Mouse (Mus musculus) spleen, postnatal 36 days (tissue): ENCODE data around the gene Pdgfd.
"Not testable (repeated sequence)": the region's sequence is repeated elsewhere in the genome, so short reads cannot be mapped to it uniquely, and the experiment has no call there.

Source experiments
- DNase-seq, 2 experiments: peaks; one replicate each; pipeline ENCODE4 v3.0.0; 2022; ENCODE audit warnings: low spot score in 2 of 2, mixed read lengths in 1 of 2

The Pdgfd gene

DNA sequence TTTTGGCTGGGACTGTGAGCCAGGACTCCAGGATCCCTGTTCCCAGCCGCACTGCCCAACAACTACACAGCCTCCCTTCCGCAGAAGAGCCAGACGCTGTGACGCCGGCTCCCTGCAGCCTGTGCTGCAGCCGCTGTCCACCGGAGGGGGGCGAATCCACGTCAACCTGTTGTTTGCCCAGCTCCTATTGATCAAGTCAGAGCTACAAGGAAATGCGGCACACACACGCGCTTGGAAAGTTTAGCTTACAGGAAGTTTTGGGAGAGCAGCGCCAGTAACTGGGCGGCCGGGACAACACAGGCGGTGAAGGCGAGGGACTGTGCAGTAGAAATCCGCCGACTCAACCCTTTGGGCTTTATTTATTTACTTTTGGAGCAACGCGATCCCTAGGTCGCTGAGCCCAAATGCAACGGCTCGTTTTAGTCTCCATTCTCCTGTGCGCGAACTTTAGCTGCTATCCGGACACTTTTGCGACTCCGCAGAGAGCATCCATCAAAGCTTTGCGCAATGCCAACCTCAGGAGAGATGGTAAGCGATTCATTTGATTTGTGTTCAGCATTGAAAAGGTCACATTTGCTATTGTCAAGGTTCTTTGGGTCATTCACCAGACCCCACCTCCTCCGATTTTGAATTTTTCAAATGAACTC lies at the start of gene Pdgfd:
Gene Pdgfd (plus strand): TSS at position 194 of the 647 bp plus-strand sequence.
- peak in 1 of 2 experiments; percentile 1 for DNase-seq

DNA sequence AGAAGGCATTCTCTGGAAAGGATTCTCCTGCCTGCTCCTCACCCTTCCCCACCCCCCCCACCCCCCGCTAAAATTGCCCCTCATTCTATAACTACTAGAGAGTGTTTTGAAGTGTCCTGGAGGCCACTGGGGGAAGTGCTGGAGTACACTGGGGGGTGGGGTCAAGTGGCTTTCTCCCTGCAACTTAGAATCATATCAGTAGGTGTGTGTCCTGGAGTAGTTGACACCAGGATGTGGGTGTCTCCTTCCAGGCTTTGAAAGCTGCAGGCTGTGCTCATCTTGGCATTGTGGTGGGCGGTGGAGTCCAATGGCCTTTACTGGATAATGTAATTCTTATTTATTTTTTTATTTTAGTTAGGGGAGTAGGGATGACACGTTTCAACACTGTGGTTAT lies 651 bp downstream of the Pdgfd start:
- no peak for DNase-seq

DNA sequence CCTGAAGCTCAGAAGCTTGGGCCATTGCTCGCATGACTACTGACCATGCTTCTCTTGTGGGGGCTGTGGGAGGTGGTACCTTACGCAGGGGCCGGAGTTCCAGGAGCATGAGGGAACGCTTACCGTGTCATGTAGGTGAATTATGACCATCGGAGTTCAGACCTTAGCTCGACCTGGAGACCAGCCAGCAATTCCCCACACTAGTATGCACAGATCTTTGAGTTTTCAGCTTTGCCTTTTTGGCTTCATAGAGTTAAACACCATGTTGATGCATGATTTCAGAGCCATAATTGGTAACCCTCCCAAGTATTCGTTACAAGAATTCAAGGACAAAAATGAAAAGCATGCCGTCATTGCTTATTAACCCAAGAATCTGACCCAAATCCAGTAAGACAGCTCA lies 2.6 kb downstream of the Pdgfd start:
- DNase-seq = no peak

DNA sequence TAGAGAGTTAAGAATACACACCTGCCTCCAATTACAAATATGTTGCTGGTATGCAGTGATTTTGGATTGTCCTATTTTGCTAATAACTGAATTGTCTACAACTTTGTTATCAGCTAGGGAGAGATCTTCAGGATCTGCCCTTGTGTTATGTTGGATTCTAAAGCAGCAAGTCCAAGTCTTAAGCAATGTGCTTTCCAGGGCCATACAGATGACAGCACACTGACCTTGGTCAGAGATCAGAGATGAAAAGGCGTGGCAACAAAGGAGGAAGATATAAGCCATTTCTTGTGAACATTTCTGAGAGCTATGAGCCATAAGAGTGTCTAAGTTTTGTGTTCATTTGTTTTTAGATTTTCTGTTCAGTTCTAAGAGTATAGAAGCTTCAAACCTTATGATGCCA lies 4.9 kb downstream of the Pdgfd start:
- no peak for DNase-seq

DNA sequence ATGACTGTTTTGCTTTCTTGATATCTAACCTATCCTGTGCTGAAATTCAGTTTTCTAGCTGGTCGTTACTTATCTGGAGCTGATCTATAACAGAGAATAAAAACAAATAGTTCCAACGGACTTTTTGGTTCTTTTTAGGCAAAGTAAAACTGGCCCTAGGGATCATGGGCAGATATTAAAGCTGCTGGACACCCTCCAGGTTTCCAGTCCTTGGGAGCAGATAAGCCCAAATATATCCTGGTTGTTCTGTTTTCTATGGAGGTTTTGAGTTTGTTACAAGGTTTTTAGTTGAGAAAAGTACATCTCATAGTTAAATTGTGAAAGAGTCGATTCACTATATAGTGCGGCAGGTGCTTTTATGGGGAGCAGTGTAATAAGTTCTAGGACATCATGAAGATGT lies 7.3 kb downstream of the Pdgfd start:
- no peak for DNase-seq

DNA sequence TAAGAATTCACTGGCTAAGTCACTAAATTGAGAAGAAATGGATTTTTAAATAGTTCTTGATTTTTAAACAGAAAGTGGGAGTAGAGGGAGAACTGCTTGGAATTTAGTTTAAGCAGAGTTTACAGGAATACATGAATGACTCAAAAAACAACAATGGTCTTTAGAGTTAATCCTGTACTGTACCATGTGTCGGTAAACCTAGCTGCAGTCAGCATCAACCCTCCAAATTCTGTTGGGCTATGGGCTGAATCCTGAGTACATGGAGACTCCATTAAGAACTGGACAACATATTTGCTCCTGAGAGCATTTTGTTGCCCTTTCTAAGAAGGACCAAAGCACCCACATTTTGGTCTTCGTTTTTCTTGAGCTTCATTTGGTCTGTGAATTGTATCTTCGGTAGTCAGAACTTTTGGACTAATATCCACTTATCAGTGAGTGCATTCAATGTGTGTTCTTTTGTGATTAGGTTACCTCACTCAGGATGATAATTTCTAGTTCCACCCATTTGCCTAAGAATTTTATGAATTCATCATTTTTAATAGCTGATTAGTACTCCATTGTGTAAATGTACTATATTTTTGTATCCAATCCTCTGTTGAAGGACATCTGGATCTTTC lies 14.0 kb downstream of the Pdgfd start:
- no peak for DNase-seq

DNA sequence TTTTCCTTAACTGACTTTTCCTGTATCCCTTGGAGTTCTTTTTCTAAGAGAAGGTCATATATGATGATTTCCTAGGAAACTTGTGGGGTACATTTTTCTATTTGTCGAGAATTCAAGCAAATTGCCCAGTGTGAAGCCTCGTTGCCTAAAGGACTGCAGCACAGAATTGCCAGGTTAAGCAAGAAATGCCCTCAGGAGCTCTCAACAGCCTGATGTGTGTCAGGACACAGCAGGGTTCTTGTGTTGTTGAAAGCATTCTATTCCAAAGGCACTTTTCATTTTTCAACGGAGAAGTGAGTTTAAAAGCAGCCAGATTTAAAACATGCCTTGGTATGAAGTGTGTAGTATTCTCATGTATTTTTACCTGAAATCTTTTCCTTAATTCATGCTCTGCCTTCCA lies 19.6 kb downstream of the Pdgfd start:
- no peak for DNase-seq

DNA sequence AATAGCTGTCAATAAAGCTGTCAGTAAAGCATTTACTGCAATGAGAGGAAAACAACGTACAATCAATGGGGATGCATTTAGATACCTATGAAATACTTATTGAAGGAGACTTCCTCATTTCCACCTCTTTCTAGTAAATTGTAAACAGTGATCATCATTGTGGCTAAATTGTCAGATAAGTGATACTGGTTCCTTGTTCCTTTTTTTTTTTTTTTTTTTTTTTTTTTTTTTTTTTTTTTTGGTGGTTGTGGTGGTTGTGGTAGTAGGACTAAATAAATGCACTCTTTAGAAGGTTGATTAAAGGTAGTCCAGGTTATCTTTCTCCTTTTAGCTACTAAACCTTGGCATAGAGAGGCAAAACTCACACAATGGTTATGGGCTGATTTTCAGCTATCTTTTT lies 25.0 kb downstream of the Pdgfd start:
- no peak for DNase-seq

DNA sequence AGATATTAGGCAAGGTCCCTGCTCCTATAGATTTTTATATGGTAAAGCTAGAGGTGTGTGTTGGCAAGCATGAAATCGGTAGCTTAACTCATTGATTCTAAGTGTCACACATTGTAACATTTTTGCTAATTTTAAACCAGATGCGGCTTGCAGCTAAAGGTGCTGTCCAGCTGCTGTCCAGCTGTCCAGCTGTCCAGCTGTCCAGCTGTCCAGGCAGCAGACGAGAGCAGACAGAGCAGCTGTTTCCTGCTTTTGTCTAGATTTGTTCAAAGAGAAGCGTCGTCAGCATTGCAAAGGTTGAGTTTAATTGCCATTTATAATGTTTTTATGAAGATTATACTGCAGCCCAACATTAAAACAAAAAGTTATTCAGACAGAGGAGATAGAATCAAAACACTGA lies 44.5 kb downstream of the Pdgfd start:
- DNase-seq = no peak

DNA sequence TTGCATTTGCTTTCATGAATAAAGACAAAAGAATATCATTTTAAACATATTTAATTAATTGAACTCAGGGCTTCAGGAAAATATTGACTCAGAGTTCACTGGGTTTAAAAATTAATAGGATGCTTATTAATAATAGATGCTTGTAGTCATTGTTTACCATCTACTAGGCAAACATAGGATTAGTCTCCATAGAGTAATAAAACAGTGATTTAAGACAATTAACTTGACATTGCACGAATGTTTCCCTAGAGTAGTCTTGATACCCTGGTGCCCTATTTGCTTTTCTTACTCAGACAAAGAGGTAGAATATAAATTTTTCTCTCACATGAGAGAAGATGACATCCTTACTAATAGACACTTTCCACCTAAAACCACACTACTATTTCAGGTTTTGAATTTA lies 49.1 kb downstream of the Pdgfd start:
- DNase-seq = no peak

DNA sequence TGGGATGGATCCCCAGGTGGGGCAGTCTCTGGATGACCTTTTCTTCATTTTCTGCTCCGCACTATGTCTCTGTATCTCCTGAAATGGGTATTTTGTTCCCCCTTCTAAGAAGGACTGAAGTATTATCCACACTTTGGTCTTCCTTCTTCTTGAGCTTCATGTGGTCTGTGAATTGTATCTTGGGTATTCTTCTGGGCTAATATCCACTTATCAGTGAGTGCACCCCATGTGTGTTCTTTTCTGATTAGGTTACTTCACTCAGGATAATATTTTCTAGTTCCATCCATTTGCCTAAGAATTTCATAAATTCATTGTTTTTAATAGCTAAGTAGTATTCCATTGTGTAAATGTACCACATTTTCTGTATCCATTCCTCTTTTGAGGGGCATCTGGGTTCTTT lies 67.6 kb downstream of the Pdgfd start:
- not testable (repeated sequence) for DNase-seq

DNA sequence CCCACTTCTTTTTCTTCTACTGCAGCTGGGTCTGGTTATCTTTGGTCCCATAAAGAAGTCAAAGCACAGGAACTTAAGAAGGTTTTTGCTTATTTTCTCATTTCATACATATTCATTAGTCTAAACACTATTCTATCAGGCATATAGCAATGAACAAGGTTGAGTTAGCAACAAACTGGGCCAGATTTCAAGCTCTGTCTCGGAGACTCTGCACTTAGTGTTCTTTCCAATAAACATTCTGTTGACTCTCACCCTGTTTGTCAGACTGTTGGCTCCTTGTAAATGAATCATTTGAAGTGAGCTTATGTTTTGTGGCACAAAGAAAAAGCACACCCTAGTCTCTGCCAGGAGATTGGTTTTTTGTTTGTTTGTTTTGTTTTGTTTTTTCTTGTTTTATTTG lies 81.9 kb downstream of the Pdgfd start:
- DNase-seq = no peak

DNA sequence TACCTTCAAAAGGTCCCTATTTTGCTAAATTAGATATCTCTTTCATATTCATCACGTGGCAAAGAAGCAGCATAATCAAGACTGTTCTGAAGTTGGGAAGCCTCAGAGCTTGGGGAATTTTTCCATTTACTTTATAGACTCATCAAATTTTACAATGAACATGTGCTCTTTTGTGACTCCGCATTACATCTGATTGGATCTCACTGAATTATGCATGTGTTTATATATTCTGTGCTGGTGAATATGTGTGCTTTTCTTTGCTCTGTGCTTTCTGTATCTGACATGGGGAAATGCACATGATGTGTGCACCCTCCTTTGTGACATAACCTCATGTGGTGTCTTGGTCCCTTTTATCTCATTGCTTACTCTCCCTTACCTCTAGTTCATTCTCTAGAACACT lies 83.6 kb downstream of the Pdgfd start:
- DNase-seq = no peak

DNA sequence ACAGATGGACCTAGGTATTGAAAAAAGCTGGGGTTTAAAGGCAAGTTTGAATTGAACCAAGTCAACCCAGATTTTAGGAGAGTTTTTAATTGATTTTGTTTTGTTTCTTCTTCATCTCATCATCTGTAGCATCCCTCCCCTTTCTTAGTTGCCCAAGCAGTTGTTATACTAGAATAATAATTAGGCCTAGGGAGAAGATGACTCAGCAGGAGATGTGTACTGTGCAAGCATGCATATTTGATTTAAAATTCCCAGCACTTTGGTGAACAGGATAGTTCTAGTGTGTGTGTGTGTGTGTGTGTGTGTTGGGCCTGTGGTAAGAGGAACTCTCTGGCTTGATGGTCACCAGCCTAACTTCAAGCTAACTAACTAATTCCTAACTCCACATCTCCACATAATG lies 88.7 kb downstream of the Pdgfd start:
- no peak for DNase-seq

DNA sequence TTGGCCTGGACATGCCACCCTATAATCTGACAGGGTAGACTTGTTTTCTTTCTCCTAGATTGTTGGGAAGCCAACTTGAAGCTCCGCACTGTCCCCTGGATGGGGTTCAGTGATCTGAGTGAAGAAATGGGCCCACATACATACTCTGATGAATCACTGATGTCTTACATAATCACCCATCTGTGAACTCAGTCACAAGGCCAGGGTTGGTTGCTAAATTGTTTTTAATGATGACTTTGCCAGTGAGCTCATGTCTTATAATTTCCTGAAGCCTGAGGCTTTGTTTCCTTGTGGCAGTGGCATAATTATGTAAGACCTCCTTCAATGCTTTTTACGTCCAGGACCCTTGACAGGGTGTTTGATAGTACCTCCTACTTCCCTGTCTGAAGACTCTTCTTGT lies 96.4 kb downstream of the Pdgfd start:
- no peak for DNase-seq

DNA sequence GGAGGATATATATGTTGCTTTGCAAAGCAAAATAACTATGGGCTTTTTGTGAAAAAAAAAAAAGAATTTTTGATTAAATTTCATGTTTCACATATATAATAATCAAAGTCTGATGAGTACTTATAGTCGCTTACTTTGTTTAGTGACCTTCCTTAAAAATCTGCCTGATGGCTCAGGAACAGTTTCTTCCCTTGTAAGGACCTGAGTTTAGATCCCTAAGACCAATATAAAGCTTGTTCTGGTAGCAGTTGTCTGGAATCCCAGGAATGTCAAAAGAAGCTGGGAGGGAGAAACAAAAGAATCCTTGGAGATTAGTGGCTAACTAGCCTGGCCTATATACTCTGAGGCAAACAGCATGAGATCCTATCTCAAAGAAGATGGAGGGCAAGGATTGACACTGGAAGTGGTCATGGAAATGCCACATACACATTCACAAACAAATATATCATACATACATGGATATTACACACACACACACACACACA lies 101.5 kb downstream of the Pdgfd start, which contains the start of gene Ddi1:
Gene Ddi1 (minus strand): TSS at position 51 of the 485 bp plus-strand sequence.
- DNase-seq = no peak

DNA sequence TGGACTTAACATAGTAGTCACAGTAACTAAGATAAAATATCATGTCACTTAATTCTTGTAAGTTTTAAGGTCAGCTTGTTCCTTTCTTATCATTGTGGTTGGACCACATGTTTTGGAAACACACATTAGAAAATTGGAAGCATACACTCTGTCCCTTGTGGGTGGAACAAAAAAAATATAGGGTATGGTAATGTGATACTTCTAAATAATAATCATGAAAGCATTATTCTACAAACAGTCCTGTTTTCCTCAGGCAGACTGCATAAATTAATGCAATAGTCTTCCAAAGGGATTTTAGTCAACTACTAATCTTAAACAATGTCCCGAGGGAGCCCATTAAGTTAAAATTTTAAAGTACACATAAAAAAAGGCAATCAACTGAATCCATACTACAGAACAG lies 108.0 kb downstream of the Pdgfd start:
- DNase-seq = no peak

DNA sequence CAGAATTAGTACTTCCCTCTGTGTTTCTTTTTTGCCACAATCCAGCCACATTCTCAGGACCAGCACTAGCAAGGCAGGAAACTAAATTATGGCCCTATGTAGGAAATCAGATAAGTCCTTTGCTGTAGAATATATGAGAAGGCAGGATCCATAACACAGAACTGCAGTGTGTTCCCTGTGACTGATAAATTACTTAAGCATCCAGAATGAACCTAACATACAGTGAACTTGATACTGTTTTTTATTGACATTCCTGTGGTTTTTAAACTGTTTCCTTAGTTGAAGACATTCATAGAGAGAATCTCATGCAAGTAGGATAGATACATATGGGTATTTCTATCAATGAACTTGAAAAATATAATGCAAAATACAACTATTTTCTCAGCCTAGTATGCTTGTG lies 109.1 kb downstream of the Pdgfd start:
- DNase-seq = no peak

DNA sequence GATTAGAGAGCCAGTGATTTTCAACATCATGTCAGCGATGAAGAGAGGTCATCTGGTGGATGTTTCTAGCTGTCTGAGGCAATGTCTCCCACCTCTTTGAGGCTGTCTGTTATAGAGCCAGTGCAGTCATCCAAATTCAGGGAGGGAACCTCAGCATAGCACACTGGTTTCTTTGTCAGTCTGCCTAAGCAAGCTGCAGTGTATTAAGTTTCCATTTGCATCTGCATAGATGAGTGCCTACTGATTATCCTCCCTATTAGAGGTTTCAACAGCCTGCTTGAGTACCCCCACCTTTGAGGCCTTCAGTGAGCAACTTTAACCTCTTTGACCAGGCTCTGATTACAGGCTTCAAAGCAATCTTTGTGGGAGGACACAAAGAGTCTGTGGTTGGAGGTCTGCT lies 118.4 kb downstream of the Pdgfd start:
- no peak for DNase-seq

DNA sequence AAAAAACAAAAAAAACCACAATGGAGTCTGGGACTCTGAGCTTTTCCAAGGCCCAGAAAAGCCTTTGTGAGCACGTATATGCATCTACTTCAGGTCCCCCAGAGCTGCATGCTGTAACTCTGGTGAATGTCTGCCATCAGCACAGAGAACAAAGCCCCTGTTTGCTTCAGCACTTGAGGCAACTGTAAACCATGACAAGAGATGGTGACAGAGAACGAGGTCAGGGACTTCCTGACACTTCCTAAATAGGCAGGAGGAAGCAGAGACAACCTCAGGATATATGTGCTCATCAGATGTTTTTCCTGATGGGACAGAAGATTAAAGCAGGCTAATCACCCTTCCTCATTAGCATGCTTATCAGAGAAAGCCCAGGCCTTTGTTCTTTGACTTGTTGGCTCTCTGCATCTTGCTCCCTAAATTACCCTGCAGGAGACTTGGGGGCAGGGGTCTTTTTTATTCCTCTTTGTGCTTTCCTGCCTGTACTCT lies 120.9 kb downstream of the Pdgfd start:
- DNase-seq = no peak

DNA sequence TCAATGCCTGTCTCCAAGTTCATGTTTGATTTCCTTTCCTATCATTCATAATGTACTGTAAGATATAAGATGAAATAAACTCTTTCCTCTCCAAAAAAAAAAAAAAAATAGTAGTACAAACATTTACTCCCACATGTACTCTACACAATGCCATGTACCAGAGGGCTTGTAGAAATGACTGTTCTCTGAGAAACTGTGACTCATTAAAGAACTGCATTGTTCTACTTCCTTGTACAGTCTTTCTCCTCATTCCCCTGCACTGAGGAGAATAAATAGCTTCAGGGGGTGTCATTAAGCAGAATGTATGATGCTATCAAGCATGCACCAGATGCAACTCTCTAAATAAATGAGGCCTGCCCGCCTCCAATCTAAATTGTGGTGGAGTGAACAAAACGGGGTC lies 130.2 kb downstream of the Pdgfd start:
- DNase-seq = no peak

DNA sequence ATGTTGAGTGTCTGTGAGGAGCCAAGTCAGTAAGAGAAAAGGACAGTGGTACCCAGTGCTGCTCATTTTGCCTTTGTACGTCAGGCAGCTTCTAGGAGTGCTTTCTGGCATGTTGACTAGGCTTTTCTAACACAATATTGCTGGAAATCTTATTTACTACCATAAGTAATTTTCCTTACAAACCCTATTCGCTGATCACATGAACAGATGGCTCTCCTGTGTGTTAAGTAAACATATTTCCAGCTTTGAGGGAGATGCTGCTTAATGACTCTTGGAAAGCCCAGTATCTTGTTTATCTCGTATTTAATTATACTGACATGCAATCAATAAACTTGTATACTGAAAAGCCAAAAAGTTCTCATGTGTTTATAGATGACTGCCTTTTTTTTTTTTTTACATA lies 133.7 kb downstream of the Pdgfd start:
- no peak for DNase-seq

DNA sequence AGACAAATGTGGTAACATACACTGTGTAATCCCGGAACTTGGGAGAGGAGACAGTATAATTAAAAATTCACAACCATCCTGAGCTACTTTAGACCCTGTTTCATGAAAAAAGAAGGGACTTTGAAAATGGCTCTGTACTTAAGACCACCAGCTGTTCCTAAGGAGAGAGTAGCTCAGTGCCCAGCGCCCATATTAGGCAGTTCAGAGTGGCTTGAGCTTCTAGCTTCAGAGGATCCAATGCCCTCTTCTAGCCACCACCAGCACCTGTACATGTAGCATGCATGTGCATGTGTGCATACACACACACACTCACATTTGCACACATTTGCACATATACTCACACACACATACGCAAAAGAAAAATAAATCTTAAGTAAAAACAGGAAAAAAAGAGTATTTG lies 136.2 kb downstream of the Pdgfd start:
- DNase-seq = no peak

DNA sequence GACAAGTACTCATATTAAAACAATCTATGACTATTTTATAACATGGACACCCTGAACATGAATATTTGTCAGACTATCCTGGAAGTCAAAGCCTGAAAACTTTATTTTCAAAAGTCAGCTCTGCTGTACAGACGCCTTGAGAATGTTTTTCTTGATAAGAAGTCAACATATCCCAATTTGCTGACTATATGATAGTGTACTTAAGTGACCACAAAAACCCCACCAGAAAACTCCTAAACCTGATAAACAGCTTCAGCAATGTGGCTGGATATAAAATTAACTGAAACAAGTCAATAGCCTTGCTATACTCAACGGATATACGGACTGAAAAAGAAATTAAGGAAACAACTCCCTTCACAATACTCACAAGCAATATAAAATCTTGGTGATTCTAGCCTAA lies 137.5 kb downstream of the Pdgfd start:
- no peak for DNase-seq
